Mouse (Mus musculus): ENCODE measurements around the gene Npm3.
A peak's percentile ranks its signal among the peaks of the same experiment; 100 is the strongest.

Gene Npm3

GRCm38 (mm10) chr19:45753551-45753950 lies 4.2 kb upstream of the Npm3 start:
- no peak for DNase-seq (ENCODE audit: low spot score in 2 of 2)

DNA sequence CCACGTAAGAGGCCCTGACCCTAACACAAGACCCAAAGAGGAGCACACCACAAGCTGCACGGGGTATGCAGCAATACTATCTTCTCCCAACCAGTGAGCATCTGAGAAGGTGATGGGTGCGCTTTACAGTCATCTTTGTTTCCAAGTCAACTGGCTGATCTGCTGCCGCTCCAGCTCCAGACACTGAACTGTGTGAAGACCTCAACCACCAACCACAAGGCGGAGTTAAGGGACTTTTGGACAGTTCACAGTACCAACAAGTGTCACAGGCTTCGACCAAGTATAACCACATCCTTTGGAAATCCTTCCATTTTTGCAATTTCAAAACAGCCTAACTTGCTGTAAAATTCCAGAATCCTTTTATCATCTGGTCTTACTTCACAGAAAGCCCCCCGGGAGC lies 2.5 kb upstream of the Npm3 start:
- DNase-seq (ENCODE audit: low spot score in 2 of 2), result no peak

GRCm38 (mm10) chr19:45748691-45749242 lies 624 bp downstream of the Npm3 start:
- DNase-seq (ENCODE audit: low spot score in 2 of 2), result no peak

GRCm38 (mm10) chr19:45748206-45748605 lies 1.2 kb downstream of the Npm3 start:
- DNase-seq (ENCODE audit: low spot score in 2 of 2), result no peak

- DNase-seq (ENCODE audit: low spot score in 2 of 2), result peak; percentile 66 to 82
These were observed 2.1 kb downstream of the Npm3 start for GRCm38 (mm10) chr19:45747028-45747867.

GRCm38 (mm10) chr19:45746153-45747020 lies 3.0 kb downstream of the Npm3 start:
- peak; percentile 54 to 69 for DNase-seq (ENCODE audit: low spot score in 2 of 2)

DNA sequence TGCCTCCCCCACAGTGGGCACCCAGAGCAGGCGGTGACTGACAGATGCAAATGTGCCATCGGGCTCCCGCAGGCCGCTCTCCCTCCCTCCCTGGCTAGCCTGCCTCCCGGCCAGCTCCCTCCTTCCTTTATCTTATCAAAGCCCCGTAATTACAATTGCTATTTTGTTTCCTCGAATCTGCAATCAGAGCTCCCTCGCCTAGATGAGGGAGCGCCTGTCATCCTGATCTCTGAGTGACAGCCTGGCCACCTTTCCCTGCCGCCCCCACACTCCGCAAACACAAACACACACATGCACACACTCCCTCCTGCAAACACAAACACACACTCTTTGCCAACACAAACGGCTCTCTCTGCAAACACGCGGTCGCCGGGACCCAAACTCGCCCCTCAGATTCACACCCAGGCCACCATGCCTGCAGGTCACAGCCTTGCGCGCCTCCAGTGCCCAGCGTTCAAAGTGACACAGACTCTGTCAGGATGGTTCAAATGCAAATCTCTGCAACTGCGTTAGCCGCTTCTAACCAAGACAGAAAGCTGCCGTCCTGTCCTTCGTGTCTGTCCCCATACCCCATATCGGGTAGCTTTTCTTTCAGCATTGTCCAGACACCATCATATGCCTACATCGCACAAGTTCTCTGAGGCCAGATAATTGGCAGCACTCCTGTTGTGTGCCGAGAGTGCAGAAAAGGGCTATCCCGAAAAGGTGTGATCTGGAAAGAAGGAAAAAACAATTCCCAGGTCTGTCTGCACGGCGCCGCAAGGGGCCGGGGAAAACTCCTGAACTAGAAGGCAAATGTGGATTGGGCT lies 3.8 kb downstream of the Npm3 start:
- no peak for DNase-seq (ENCODE audit: low spot score in 2 of 2)

DNA sequence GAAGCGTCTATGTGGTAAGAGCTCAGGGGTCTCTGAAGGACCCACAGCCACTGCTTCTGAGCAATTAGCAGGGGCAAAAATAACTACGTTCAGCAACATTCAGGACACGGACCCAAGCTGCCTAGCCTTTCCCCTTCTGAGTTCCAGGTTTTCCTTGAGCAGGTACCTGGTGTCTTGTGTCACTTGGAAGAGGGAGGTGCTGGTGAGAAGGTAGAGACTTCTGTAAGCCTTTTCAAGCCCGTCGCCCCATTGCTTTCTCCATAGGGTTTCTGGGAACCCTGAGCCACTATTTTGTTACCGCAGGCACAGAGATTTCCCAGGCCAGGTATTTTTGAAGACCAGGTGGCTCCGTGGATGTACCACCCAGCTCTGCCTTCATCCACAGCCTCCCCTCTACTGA lies 5.8 kb downstream of the Npm3 start:
- no peak for DNase-seq (ENCODE audit: low spot score in 2 of 2)

- DNase-seq (ENCODE audit: low spot score in 2 of 2), result no peak
These were observed 6.3 kb downstream of the Npm3 start for GRCm38 (mm10) chr19:45742984-45743575.

- DNase-seq (ENCODE audit: low spot score in 2 of 2), result no peak
These were observed 7.0 kb downstream of the Npm3 start, which contains the start of gene Fgf8 for GRCm38 (mm10) chr19:45742218-45742983. Gene Fgf8, minus strand, starts transcription at chr19:45742915.

GRCm38 (mm10) chr19:45741431-45742217 lies 7.8 kb downstream of the Npm3 start:
- DNase-seq (ENCODE audit: low spot score in 2 of 2), result no peak

DNA sequence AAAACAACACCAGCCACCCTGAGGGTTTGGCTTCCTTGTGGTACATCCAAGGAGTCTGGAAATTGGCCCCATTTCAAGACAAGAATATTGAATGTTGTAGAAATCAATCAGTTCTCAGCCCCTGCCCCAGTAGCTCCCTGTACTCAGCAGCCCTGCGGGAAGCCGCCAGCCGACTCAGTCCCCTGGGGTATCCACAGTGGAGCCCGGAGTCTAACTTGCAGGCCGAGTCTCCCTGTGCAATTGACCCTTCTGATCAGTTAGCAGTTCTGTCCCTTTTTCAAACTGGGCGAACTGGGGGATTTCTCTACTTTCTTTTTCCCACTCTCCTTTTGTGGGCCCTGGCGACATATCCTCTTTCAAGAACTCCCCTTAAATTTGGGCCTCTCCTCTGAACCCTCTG lies 8.6 kb downstream of the Npm3 start:
- DNase-seq (ENCODE audit: low spot score in 2 of 2), result no peak

DNA sequence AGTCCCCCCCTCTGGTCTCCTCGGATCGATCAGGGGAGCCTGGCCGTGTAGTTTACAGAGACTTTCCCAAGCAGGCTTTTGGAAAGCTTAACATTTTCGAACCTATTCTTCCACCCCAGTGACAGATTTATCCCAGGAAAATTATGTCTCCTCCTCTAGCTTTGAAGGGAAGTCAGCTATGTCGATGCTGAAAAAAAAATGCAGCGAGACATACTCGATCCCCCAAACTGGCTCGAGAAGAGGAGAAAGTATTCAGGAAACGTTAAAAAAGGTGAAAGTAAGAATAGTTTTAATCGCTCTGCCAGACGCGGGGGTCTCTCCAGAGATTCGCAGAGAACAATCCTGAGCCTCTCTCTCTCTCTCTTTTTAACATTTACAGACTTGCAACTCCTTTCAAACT lies 9.2 kb downstream of the Npm3 start:
- no peak for DNase-seq (ENCODE audit: low spot score in 2 of 2)

DNA sequence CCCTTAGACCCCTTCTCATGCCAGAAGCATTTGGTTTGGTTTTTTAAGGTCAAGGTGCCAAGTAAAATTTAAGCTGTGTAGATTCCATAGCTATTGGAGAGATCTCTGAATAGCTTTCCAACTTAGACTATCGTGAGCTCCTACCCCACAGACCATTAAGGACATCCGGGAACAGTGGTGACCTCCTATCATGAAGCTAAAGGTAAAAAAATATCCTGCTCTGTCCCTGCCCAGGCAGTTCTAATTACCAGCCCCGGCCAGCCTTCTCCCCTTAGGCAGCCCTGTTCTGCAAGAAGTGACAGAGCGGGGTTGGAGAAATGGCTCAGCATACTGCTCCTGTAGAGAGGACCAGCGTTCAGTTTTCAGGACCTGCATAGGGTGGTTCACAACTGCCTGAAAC lies 10.9 kb downstream of the Npm3 start:
- no peak for DNase-seq (ENCODE audit: low spot score in 2 of 2)

DNA sequence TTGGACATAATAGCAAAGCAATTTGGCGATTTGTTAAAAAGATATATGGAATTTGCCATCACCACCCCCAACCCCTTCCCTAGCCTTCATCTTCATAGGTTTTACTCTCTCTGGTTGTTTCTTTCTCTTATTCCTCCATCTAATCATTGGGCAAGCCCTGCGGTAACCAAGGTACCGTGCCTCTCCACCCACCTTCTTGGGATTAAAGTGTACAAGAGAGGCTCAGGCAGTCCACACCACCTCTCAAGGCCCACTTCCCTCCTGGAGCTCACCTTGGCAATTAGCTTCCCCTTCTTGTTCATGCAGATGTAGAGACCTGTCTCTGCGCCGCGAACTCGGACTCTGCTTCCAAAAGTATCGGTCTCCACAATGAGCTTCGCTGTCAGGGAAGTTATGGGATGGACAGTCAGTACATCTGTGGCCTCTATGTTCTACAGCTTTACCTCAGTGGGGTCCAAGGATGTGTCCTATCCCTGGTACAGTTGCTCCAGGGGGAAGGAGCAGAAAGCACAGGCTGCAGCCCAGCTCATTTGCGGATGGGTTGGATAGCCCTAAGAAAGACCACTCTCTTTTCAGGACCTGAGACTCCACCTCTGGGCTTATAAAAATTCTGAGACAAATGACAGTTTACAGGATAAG lies 11.4 kb downstream of the Npm3 start:
- no peak for DNase-seq (ENCODE audit: low spot score in 2 of 2)

GRCm38 (mm10) chr19:45737208-45737845 lies 12.1 kb downstream of the Npm3 start:
- DNase-seq (ENCODE audit: low spot score in 2 of 2), result no peak

DNA sequence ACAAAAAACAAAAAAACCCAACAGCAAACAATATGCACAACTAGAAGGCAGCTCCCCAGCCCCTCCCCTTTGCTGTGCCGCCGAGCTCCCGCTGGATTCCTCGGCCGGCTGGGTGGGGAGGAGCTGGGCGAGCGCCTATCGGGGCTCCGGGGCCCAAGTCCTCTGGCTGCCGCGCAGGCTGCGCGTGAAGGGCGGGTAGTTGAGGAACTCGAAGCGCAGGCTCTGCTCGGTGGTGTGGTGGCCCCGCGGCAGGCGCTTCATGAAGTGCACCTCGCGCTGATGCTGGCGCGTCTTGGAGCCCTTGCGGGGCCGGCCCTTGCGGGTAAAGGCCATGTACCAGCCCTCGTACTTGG lies 12.6 kb downstream of the Npm3 start:
- no peak for DNase-seq (ENCODE audit: low spot score in 2 of 2)

- no peak for DNase-seq (ENCODE audit: low spot score in 2 of 2)
These were observed 13.2 kb downstream of the Npm3 start for GRCm38 (mm10) chr19:45736241-45736640.

DNA sequence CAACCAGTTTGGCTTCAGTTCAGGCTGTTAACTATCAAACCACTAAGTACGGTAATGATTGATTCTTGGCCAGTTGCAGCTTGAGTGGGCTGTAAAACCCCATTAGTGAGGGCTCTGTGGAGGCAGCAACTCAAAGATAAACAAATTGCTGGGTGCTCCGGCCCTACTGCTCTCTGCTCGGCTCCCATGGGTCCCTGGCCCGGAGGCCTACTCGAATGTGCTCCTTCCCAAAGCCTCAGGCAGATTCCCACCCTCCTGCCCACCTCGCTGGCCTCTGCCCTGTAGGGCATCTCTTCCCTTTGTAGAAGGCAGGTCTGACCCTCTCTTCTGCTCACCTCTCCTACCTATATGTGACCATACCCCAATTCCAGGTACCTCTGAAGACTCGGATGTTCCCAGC lies 14.6 kb downstream of the Npm3 start:
- DNase-seq (ENCODE audit: low spot score in 2 of 2), result no peak

All from spleen, postnatal 36 days (tissue).